Mouse (Mus musculus) left cerebral cortex, adult 9 months (tissue): ENCODE results near the gene Srgap1.
"Not testable (repeated sequence)": the region's sequence is repeated elsewhere in the genome, so short reads cannot be mapped to it uniquely, and the experiment has no call there.

Experiments used
- DNase-seq, 2 experiments: peaks; one replicate each; pipeline ENCODE4 v3.0.0; 2022; ENCODE audit warnings: low spot score in 2 of 2

Gene Srgap1

DNA sequence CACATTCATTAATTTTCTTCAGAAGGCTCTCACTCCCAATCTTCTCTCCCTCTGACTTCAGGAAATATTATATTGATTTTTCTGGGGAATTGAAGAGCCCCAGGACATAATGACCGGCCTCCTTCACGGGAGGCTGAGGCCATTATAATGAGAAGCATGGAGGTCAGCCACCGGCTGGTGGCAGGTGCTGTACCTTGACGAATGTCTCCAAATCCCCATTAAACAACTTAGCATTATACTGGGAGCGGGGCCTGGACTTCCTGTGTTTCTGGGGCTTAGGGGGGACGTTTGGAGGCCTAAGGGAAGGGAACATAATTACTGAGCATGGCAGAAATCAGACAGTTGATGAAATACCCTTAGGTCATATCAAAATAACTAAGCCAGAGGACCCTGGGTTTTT, 218.1 kb downstream of the Srgap1 start:
- DNase-seq = no peak

- DNase-seq = no peak
These were observed 224.4 kb downstream of the Srgap1 start for GRCm38 (mm10) chr10:121822674-121823073.

DNA sequence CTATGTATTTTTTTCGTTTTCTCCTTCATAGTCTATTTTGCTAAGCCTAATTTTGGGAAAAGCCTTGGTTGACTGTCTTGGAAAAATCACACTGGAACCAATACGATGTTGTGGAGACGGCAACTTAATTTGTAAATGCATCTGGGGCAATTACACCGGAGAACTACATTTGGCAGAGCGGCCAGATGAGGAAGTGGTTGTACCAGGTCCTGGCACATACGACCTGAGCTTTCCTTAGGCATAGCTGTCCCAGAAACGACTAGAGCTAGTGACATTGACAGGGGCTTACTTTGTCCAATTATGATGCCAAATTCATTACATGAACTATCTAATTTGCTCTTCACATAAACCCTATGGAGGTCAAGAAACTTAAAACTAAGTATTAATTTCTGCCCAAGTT, 226.3 kb downstream of the Srgap1 start:
- no peak for DNase-seq

GRCm38 (mm10) chr10:121817983-121818382, 229.1 kb downstream of the Srgap1 start:
- DNase-seq = no peak

GRCm38 (mm10) chr10:121807771-121808170, 239.3 kb downstream of the Srgap1 start:
- no peak for DNase-seq

- no peak for DNase-seq
These were observed 240.3 kb downstream of the Srgap1 start for GRCm38 (mm10) chr10:121806806-121807205.

DNA sequence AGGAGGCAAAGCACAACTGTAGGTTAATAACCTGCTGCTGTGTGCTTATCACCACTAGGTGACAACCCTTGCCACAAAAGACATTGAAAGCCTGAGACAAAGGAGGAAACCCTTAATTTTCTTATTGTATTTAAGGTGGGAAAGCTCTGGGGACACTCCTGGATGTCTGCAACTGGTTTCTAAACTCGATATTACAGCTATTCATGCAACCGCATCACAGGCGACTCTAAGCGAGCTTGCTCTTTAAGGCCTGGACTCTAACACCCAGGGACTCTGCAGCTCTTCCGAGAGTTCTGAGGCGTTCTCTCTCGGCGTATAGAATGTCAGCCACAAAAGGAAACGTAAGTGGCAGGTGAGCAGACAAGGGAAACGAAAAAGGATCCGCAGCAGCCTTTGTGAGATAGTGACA, 241.2 kb downstream of the Srgap1 start:
- no peak for DNase-seq

- no peak for DNase-seq
These were observed 242.6 kb downstream of the Srgap1 start for GRCm38 (mm10) chr10:121804551-121804950.

- no peak for DNase-seq
These were observed 247.1 kb downstream of the Srgap1 start for GRCm38 (mm10) chr10:121800041-121800440.

DNA sequence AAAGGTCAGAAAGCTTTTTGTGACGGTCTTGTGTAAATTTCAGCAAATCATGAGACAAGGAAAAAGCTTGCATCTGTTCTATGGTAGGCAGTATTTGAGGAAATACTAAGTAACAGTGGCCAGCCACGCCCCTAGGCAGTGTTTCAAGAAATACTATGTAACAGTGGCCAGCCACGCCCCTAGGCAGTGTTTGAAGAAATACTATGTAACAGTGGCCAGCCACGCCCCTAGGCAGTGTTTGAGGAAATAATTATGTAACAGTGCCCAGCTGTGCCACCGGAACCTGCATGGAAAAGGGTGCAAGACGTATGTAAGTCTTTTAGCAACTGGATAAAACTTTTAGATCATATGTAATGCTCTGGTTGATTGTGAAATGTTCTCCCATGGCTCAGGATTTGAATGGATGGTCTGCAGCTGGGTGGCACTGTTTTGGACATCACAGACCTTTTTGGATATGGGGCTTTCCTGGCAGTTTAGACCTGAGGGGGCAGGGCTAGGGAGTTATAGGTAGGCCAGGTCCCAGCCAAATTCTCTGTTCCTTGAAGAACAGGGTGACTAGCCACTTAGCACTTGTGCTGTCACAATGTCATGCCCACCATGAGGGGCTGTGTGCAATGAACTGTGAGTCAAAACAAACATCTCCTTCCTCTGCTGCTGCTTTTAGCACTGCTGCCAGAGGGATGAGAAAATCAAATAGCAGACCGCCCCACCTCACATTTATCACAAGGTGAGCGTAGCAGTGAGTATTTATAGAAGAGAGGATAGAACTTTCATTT, 250.9 kb downstream of the Srgap1 start:
- no peak for DNase-seq

GRCm38 (mm10) chr10:121794486-121794885, 252.6 kb downstream of the Srgap1 start:
- no peak for DNase-seq

GRCm38 (mm10) chr10:121792661-121793060, 254.5 kb downstream of the Srgap1 start:
- DNase-seq = no peak

- no peak for DNase-seq
These were observed 257.0 kb downstream of the Srgap1 start for GRCm38 (mm10) chr10:121790078-121790477.

- DNase-seq = no peak
These were observed 258.6 kb downstream of the Srgap1 start for GRCm38 (mm10) chr10:121788536-121788935.

- no peak for DNase-seq
These were observed 266.0 kb downstream of the Srgap1 start for GRCm38 (mm10) chr10:121781159-121781558.

GRCm38 (mm10) chr10:121775990-121776389, 271.1 kb downstream of the Srgap1 start:
- no peak for DNase-seq

GRCm38 (mm10) chr10:121773813-121774212, 273.3 kb downstream of the Srgap1 start:
- DNase-seq = no peak

DNA sequence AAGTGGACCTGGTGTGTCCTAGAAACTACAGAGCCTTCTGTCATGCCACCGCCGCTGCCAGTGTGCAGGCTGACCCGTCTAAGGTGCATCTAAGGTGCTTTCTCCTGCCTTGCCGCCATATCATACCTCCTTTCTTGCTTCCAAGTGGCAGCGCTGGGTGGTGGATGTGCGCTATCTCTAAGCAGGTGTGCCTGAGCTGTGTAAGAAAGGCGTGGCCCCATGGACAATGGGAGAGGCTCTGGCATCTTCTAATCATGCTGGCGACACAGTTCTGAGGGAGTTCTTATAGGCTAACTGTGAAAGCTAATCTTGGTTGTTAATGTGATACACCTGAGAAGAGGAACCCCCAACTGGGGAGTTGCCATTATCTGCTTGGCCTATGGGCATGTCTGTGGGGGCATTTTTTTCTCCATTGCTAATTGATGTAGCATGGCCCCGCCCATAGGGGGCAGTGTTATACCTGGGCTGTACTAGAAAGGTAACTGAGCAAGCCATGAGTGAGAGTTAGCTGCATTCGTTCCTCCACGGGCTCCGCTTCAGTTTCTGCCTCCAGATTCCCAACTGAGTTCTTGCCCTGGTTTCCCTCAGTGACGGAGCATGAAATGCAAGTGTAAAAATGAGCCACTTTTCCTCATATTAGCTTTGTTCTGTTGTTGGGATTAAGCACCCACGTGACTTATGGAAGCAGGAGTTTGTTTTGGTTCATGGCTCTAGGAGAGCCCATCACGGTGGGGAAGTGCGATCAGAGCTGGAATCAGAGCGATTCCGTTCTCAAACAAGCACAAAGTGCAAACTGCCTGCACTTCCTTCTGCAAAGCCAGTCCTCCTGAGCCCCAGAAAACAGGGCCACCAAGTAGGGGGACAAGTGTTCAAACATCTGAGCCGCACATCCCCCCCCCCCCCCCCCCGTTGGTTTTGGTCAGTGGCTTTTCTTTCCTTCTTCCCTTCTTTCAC, 276.2 kb downstream of the Srgap1 start:
- DNase-seq = no peak

GRCm38 (mm10) chr10:121769711-121770110, 277.4 kb downstream of the Srgap1 start:
- DNase-seq = no peak

DNA sequence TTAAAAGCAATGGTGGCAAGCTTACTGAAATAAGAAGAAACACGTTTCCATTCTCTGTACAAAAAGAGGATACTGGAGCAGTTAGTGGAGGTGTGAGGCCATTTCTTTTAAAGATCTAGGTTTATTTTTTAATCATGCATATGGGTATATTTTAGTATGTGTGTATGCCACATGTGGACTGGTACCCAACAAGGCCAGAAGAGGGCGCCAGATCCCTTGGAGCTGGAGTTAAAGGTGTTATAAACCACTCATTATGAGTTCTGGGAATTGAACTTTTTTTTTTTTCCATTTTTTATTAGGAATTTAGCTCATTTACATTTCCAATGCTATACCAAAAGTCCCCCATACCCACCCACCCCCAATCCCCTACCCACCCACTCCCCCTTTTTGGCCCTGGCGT, 279.8 kb downstream of the Srgap1 start:
- not testable (repeated sequence) for DNase-seq

- peak; percentile 8 to 27 for DNase-seq
These were observed 281.7 kb downstream of the Srgap1 start for GRCm38 (mm10) chr10:121765174-121766057.
